Mouse (Mus musculus): ENCODE data around the gene Wdr19.
"Not testable (repeated sequence)": the region's sequence is repeated elsewhere in the genome, so short reads cannot be mapped to it uniquely, and the experiment has no call there.

The Wdr19 gene

GRCm38 (mm10) chr5:65194441-65194840 lies 5.1 kb upstream of the Wdr19 start:
- DNase-seq (ENCODE audit: low spot score) = no peak

DNA sequence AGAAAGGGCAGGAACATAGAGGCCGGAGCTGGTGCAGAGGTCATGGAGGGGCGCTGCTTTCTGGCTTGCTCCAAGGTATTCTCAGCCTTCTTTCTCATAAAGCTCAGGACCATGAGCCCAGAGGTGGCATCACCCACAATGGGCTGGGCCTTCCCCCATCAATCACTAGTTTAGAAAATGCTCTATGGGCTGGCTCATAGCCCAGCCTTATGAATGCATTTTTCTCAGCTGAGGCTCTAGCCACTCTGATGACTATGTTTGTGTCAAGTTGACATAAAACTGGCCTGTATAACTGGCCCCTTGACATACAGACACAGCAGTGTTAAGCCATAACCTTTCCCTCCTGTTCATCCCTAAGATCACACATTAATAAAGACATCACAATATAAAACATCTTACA lies 5.2 kb downstream of the Wdr19 start:
- DNase-seq (ENCODE audit: low spot score) = no peak

- no peak for DNase-seq (ENCODE audit: low spot score)
Observed at GRCm38 (mm10) chr5:65213321-65213720, 13.8 kb downstream of the Wdr19 start.

DNA sequence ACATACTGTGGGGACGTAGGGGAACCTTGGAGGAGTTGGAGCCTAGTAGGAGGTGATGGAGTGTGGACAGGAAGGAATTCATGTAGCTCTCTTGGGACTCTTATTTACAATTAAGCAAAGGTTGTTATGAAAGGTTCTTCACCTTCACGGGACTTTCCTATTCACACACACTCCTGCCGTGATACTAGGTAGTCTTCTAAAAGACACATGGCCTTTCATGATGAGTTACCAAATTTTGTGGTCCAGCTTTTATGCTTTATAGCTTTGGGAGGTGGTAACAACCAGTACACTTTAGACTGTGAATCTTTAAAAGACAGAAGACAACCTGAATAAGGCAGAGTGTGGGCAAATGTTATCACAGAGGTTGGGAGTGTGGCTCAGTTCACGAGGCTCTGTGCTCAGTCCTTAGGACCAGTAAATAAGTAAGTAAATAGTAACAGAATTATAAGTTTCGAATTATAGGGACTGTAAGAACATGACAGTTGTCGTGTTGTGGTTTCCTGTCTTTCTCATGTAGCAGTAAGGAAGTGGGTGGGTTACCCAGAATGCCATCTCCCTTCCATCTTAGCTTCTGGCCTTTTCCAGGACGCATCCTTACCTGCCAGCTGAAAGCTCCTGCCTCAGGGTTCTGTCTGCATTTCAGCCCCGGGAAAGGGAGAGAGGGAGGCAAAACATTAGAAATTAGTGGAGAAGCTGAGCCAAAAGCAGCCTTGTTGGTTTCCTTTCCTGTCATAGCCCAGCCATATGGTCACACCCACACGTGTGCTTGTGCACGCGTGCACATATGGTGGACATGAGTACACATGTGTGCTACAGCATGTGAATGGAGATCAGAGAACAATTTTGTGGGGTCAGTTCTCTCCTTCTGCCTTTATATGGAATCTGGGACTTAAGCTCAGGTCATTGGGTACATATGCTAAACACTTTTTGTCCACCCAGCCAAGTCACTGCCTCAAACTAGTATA lies 18.1 kb downstream of the Wdr19 start:
- no peak for DNase-seq (ENCODE audit: low spot score)

GRCm38 (mm10) chr5:65221037-65221436 lies 21.5 kb downstream of the Wdr19 start:
- no peak for DNase-seq (ENCODE audit: low spot score)

- no peak for DNase-seq (ENCODE audit: low spot score)
Observed at GRCm38 (mm10) chr5:65224056-65224455, 24.6 kb downstream of the Wdr19 start.

DNA sequence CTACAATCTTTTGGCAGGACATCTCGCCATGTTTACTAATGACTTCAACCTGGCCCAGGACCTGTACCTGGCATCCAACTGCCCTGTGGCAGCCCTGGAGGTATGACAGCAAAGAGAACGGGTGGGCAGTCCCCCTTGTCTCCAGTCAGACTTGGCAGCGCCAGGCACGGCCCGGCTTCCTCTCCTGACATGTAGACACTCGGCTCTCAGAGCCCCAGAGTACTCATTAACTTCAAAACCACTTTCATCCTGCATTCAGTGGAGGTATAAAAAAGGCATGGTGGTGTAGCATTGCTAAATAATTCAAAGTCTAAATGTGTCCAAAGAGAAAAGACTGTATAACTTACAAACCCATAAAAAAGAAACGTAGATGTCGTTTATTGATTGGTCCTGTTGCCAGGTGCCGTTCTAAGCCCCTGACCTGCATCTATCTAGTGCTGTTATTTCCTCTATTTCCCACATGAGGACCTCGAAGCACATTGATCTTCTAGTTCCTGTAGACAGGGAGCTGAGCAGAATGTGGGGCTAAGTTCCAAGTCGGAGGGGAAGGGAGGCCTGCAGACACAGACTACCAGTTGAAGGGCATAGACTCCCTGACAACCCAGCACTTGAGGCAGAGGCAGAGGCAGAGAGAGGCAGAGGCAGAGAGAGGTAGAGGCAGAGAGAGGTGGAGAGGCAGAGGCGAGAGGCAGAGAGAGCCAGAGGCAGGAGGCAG lies 31.9 kb downstream of the Wdr19 start:
- DNase-seq (ENCODE audit: low spot score) = no peak

DNA sequence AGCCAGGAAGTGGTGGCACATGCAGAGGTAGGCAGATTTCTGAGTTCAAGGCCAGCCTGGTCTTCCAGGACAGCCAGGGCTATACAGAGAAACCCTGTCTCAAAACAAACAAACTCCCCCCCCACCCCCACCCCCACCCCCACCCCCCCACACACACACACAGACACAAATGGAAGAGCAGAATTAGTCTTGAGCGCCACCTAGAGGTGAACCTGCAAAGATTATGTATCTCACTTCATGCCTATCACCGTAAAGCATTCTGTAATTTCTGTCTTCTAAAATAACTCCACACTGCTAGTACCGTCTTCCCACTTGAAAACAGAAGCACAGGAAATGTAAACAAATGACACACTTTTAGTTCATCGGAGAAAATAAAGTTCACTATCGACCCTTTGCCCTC lies 43.2 kb downstream of the Wdr19 start:
- no peak for DNase-seq (ENCODE audit: low spot score)

- DNase-seq (ENCODE audit: low spot score) = no peak
Observed at GRCm38 (mm10) chr5:65247296-65247695, 47.8 kb downstream of the Wdr19 start.

- DNase-seq (ENCODE audit: low spot score) = no peak
Observed at GRCm38 (mm10) chr5:65250185-65250855, 50.8 kb downstream of the Wdr19 start.

- DNase-seq (ENCODE audit: low spot score) = no peak
Observed at GRCm38 (mm10) chr5:65257910-65258505, 58.5 kb downstream of the Wdr19 start.

- DNase-seq (ENCODE audit: low spot score) = no peak
Observed at GRCm38 (mm10) chr5:65273966-65274365, 74.5 kb downstream of the Wdr19 start.

DNA sequence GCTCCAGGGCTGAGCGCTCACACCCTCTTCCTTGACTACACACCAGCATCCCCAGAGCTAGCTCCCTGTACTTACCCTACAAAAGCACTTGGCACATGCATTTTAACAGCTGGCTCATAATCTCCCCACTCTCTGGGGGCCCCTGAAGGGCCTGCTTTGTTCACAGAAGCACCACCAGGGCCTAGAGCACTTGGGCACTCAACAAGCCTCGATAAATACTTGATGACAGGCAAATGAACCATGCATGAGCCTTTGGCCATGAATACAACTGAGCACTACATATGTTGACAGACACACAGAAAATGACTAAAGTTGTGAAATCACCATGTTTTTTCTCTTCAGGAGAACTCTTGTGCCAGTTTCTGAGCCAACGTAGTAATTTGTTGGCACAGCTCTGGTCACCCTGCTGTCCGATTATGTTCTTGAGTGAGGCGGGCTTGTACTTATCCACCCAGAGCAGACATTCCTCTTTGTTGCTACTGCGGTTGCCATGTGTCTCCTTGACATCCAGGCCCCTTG lies 79.7 kb downstream of the Wdr19 start:
- no peak for DNase-seq (ENCODE audit: low spot score)

DNA sequence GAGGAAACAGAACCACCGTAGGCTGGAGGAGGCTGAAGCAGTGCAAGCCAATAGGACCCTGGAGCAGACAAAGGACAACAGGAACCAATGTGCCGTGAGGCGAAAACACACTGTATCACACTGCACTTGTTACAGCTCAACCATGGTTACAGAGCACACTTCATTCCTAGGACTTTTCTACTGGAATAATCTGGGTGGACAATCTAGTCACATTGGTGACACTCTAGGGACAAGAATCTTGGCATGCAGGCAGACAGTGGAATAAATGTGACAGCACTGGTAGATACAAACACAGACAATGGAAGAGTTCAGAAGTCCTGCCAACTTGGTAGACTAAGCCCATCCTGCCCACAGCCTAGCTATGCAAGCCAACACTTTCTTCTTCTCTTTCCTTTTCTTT lies 81.7 kb downstream of the Wdr19 start:
- no peak for DNase-seq (ENCODE audit: low spot score)

GRCm38 (mm10) chr5:65284171-65284570 lies 84.7 kb downstream of the Wdr19 start:
- DNase-seq (ENCODE audit: low spot score) = no peak

GRCm38 (mm10) chr5:65287751-65288701 lies 88.5 kb downstream of the Wdr19 start:
- no peak for DNase-seq (ENCODE audit: low spot score)

GRCm38 (mm10) chr5:65289009-65289408 lies 89.5 kb downstream of the Wdr19 start:
- DNase-seq (ENCODE audit: low spot score) = not testable (repeated sequence)

DNA sequence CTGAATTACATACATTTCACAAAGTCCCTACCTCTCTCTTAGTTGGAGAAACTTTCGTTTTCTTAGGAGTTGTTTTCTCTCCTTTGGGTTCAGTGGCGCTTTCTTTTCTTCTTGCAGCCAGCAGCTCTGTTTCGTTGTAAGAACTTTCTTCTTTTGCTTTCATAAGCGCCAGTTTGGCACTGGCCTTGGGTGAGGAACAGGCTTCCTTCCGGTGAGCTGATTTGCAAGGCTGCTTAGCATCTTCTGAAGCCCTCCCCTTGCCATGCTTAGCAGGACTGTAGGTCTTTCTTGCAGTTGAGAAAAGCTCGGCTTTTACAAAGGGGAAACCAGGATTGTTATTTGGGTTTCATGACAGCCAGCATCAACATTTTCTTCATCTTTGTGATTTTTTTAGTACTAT lies 94.1 kb downstream of the Wdr19 start:
- no peak for DNase-seq (ENCODE audit: low spot score)

DNA sequence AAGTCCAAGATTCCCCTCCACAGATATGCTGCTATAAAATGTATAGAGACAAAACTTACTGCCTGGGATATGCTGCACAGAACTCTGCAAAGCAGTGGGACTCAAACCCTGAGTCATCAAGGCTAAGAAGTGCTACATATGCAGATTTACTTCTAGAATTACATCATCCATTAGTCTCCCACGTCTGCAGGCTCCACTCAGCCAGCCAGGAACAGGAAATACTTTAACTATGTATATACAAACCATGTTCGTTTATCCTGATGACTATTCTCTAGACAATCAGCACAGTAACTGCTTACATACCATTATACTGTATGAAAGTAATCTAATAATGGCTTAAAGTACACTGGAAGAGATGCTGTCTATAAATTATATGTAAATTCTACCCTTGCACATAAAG lies 94.8 kb downstream of the Wdr19 start:
- DNase-seq (ENCODE audit: low spot score) = no peak

DNA sequence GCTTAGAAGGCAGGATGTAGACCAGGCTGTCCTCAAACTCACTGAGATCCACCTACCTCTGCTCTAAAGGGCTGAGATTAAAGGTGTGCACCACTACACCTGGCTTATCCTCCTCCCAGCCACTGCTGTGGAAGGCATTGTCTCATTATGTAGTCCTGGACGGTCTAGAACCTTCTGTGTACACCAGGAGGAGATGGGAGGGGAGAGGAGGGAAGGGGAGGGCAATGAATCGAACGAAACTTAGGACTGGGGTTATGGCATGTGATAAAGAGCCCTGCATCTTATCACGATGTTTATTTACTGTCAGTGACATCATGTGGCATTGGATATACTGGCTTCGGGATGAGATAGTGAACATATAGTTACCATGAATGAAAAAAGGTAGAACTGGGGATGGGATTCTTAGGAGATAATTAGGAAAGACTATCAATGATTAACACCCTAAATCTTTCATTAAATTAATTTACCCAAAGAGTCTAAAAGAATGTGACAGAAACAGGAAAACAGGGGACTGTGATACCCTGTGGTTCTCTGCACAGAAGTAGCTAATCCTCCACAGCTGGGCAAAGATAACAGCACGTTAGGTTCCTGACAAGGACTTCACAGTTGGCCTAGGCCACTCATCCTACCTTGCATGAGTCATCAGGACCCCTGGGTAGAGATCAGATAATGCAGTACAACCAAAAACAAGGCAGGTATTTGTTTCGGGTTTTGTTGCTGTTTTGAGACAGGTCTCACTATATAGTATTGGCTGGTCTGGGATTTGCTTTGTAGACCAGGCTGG lies 98.9 kb downstream of the Wdr19 start:
- no peak for DNase-seq (ENCODE audit: low spot score)
